Mouse (Mus musculus): Measurements from ENCODE around the gene Kncn. TPM values are rescaled to one million over a fixed set of nuclear protein-coding genes. Genes with fewer than 3 reads are reported as not detected.

Gene Kncn
- under 1 TPM in 1 of 2 experiments, not detected in 1; 0.92 TPM for total RNA-seq (2023)

GRCm38 (mm10) chr4:115884022-115884421 is at the start of gene Kncn:
TSS of gene Kncn (plus strand) at chr4:115884400.

DNA sequence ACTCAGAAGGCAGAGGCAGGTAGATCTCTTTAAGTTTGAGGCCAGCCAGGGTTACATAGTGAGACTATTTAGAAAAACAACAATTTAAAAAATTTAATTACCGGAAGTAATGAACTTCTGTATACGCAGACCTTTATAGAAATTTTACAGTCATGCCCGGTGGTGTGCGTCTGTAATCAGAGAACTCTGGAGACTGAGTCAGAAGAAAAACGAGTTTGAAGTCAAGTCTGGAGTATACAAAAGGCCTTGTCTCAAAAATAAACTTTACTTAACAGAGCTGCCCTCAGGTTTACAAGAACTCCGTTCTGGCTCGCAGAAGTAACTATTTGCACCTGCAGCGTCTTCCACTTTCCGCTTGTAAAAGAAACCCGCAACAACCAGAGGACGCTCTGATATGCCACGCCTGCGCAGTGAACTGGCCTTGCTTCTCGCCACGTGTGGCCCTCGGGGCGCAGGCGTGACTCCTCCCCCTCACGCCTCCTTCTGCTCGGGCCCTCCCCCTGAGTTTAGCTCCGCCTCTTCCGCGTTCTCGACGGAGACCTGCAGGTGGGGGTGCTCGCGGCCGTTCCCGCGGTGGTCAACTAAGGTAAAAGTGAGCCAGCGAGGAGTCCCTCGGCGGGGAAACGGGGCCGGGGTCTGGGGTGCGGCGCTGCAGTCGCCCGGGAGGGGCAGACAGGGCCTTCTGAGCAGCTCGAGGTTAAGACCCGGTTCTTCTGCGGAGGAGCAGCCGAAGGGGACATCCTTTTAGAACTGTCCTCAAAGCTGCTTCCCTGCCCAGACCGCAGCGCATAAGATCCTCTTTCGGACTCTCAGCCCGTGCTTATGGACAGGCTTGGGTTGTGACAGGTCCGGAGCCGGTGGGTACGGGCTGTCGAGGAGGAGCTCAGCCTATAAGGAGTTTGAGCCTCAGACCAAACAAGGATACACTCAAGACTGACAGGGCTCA is 45.2 kb upstream of the Kncn start, which contains the start of gene Mknk1:
Gene Mknk1 (plus strand): TSS at position 503 of the 946 bp plus-strand sequence.

GRCm38 (mm10) chr4:115890553-115890952 is 6.4 kb downstream of the Kncn start, which contains the start of gene 6430628N08Rik:
TSS of gene 6430628N08Rik (plus strand) at chr4:115890665.

Other genes with a start within 250 kb of the Kncn start
- not detected for gene Cyp4b1, start 236.7 kb upstream of the Kncn start, total RNA-seq (2023)
- 10 to 100 TPM; 50.7 to 54.4 TPM for gene Efcab14, start 146.7 kb upstream of the Kncn start, total RNA-seq (2023)
- gene Tex38, start 103.4 kb upstream of the Kncn start, total RNA-seq (2023): not detected
- gene Atpaf1, start 99.6 kb upstream of the Kncn start, total RNA-seq (2023): 10 to 100 TPM; 19.3 to 23.7 TPM
- 10 to 100 TPM; 17.2 to 19.4 TPM for gene Mob3c, start 56.3 kb upstream of the Kncn start, total RNA-seq (2023)
- 10 to 100 TPM; 73.7 to 76.3 TPM for gene Mknk1, start 45.2 kb upstream of the Kncn start, total RNA-seq (2023)
- gene 6430628N08Rik, start 6.3 kb downstream of the Kncn start, total RNA-seq (2023): not detected
- not detected for gene Dmbx1, start 55.5 kb downstream of the Kncn start, total RNA-seq (2023)
- gene Faah, start 133.5 kb downstream of the Kncn start, total RNA-seq (2023): 10 to 100 TPM; 35.8 to 47.9 TPM
- 10 to 100 TPM; 31.9 to 36.4 TPM for gene Nsun4, start 169.5 kb downstream of the Kncn start, total RNA-seq (2023)
- gene Uqcrh, start 190.7 kb downstream of the Kncn start, total RNA-seq (2023): 100 to 1,000 TPM; 267 to 268 TPM
- gene Lrrc41, start 190.9 kb downstream of the Kncn start, total RNA-seq (2023): 10 to 100 TPM; 39.2 to 39.5 TPM
- gene Rad54l, start 239.3 kb downstream of the Kncn start, total RNA-seq (2023): 1 to 10 TPM; 1.5 to 1.6 TPM
- gene Pomgnt1, start 239.4 kb downstream of the Kncn start, total RNA-seq (2023): 10 to 100 TPM; 41.2 to 49.3 TPM

All from B cell, adult 67 days (primary cell).